Mouse (Mus musculus) intestine, postnatal 0 days (tissue): ENCODE results near the gene Gadd45b. TPM values are rescaled to one million over a fixed set of nuclear protein-coding genes. Genes with fewer than 3 reads are reported as not detected.

Experiments
- ATAC-seq: fragments of 200-750 bp; cut with Nextera tagmentation; 2 replicates; pipeline ENCODE4 v1.8.0; 2017; ENCODE audit warnings: mild to moderate bottlenecking, moderate TSS enrichment, moderate library complexity
- H3K27ac ChIP-seq: fragments of 300-500 bp; sonication (generic); 2 replicates; pipeline ENCODE4 v1.5.1; 2014; ENCODE audit warnings: mild to moderate bottlenecking, low read depth, low read length, moderate library complexity
- H3K27me3 ChIP-seq: fragments of 300-500 bp; sonication (generic); replicated peaks from 2 replicates; pipeline ENCODE4 v1.6.1; 2014; ENCODE audit warnings: low read length, mixed read lengths; ENCODE audit not compliant: control insufficient read depth, insufficient read depth
- H3K36me3 ChIP-seq: fragments of 300-500 bp; sonication (generic); 2 replicates; pipeline ENCODE4 v1.6.1; 2014; ENCODE audit warnings: mild to moderate bottlenecking, moderate library complexity; ENCODE audit not compliant: control insufficient read depth, insufficient read depth
- H3K4me1 ChIP-seq: fragments of 300-500 bp; sonication (generic); replicated peaks from 2 replicates; pipeline ENCODE4 v1.6.1; 2014; ENCODE audit warnings: antibody characterized with exemption, low read length, mixed read lengths; ENCODE audit not compliant: control insufficient read depth, insufficient read depth
- H3K4me2 ChIP-seq: fragments of 300-500 bp; sonication (generic); replicated peaks from 2 replicates; pipeline ENCODE4 v1.6.1; 2014; ENCODE audit warnings: low read depth, mild to moderate bottlenecking, moderate library complexity
- H3K4me3 ChIP-seq: fragments of 300-500 bp; sonication (generic); 2 replicates; pipeline ENCODE4 v1.5.1; 2014; ENCODE audit warnings: low read depth, low read length
- H3K9ac ChIP-seq: fragments of 300-500 bp; sonication (generic); 2 replicates; pipeline ENCODE4 v1.6.1; 2014; ENCODE audit warnings: mild to moderate bottlenecking, low read depth, low read length
- H3K9me3 ChIP-seq: fragments of 300-500 bp; sonication (generic); 2 replicates; pipeline ENCODE4 v1.6.1; 2016; ENCODE audit warnings: mixed run types; ENCODE audit not compliant: control insufficient read depth
- CTCF ChIP-seq: sonication (generic); IDR thresholded peaks from 2 replicates; pipeline ENCODE4 v1.5.1; 2016; ENCODE audit warnings: low read depth, mild to moderate bottlenecking, control low read depth, antibody characterized with exemption, moderate library complexity
- WGBS: fragments of 180-500 bp; shearing (Covaris S2); extraction: QIAGEN DNeasy Blood & Tissue Kit; methylation state at CpG from one replicate; pipeline ENCODE4 v1.1.7; 2014; 5-methylcytosine and 5-hydroxymethylcytosine counted together
- polyA plus RNA-seq: library from polyadenylated mRNA; unstranded; fragments of >200 nt; fragmentation: Nextera tagmentation; extraction: Ambion mirVana; gene quantifications from 2 replicates; pipeline ENCODE4 v1.2.1, GENCODE M21; 2015

Gadd45b gene
- polyA plus RNA-seq, 1 experiment from 2014 or later = 19.9 TPM

GRCm38 (mm10) chr10:80895697-80896096 lies 34.2 kb upstream of the Gadd45b start:
- Histone ChIP-seq H3K4me2 (no peak overlapping the region), H3K9me3 (no peaks in the 10 kb centered on the region), H3K27ac (no peak overlapping the region), H3K4me3 (no peak overlapping the region), H3K36me3 (peaks cover 8% of the 10 kb centered on the region; the same call in 1 of the 2 replicates), H3K27me3 (no peaks in the 10 kb centered on the region), H3K4me1 (peaks cover 8% of the 10 kb centered on the region), H3K9ac (no peak overlapping the region)
- no peak for ATAC-seq
- WGBS = 79% methylated on average over 6 of the region's 6 CpGs
- no peak for TF ChIP-seq CTCF

GRCm38 (mm10) chr10:80896581-80897485 lies 33.0 kb upstream of the Gadd45b start:
- no peaks in the 10 kb centered on the region for H3K9me3 ChIP-seq
- peaks cover 11% of the 10 kb centered on the region for H3K4me1 ChIP-seq
- no peak for ATAC-seq
- WGBS = 72% methylated on average over 24 of the region's 24 CpGs
- H3K27me3 ChIP-seq = no peaks in the 10 kb centered on the region
- H3K9ac ChIP-seq = no peak overlapping the region
- no peak overlapping the region for H3K4me2 ChIP-seq
- no peak for TF ChIP-seq CTCF
- H3K4me3 ChIP-seq = no peak overlapping the region
- peaks cover 8% of the 10 kb centered on the region; the same call in 1 of the 2 replicates for H3K36me3 ChIP-seq
- no peak overlapping the region for H3K27ac ChIP-seq

GRCm38 (mm10) chr10:80897861-80898510 lies 31.9 kb upstream of the Gadd45b start:
- ATAC-seq = no peak
- peaks cover 11% of the 10 kb centered on the region for H3K4me1 ChIP-seq
- WGBS = 38% methylated on average over 41 of the region's 41 CpGs
- no peak overlapping the region for H3K27ac ChIP-seq
- no peaks in the 10 kb centered on the region for H3K9me3 ChIP-seq
- H3K4me2 ChIP-seq = no peak overlapping the region
- no peak overlapping the region for H3K4me3 ChIP-seq
- no peak for TF ChIP-seq CTCF
- no peaks in the 10 kb centered on the region for H3K27me3 ChIP-seq
- H3K9ac ChIP-seq = no peak overlapping the region
- peaks cover 8% of the 10 kb centered on the region for H3K36me3 ChIP-seq

GRCm38 (mm10) chr10:80899074-80899473 lies 30.8 kb upstream of the Gadd45b start:
- Histone ChIP-seq H3K27me3 (no peaks in the 10 kb centered on the region), H3K4me3 (no peak overlapping the region), H3K9ac (no peak overlapping the region), H3K9me3 (no peaks in the 10 kb centered on the region), H3K4me1 (peaks cover 11% of the 10 kb centered on the region), H3K4me2 (peak overlapping the region; percentile 87), H3K27ac (0 out of 2 replicates have a peak overlapping the region, but pooled peaks have one; percentile 8), H3K36me3 (peaks cover 18% of the 10 kb centered on the region)
- no peak for TF ChIP-seq CTCF
- WGBS = 86% methylated on average over 8 of the region's 8 CpGs
- ATAC-seq = no peak

GRCm38 (mm10) chr10:80899591-80900317 lies 30.1 kb upstream of the Gadd45b start:
- Histone ChIP-seq H3K36me3 (peaks cover 25% of the 10 kb centered on the region), H3K27me3 (no peaks in the 10 kb centered on the region), H3K4me3 (peak overlapping the region; percentile 78), H3K4me2 (peak overlapping the region; percentile 87), H3K9me3 (no peaks in the 10 kb centered on the region), H3K9ac (peak overlapping the region; percentile 65), H3K4me1 (peaks cover 11% of the 10 kb centered on the region), H3K27ac (peak overlapping the region; percentile 8; the same call in 1 of the 2 replicates)
- WGBS = 10% methylated on average over 25 of the region's 25 CpGs
- ATAC-seq = no peak; the same call in 1 of the 2 replicates
- no peak for TF ChIP-seq CTCF
